Mouse (Mus musculus) forebrain, embryonic 14.5 days (tissue): Measurements from ENCODE around the gene Dynll2. TPM values are rescaled to one million over a fixed set of nuclear protein-coding genes. Genes with fewer than 3 reads are reported as not detected.
A peak's percentile ranks its signal among the peaks of the same experiment; 100 is the strongest.

Experiments
- ATAC-seq: fragments of 200-750 bp; cut with Nextera tagmentation; 2 replicates; pipeline ENCODE4 v1.8.0; 2017; ENCODE audit warnings: mild to moderate bottlenecking, moderate library complexity
- DNase-seq: peaks from one replicate; pipeline ENCODE4 v3.0.0-alpha.2; 2015; ENCODE audit warnings: low spot score
- H3K27ac ChIP-seq: fragments of 300-500 bp; sonication (generic); 2 replicates; pipeline ENCODE4 v1.5.1; 2014; ENCODE audit warnings: low read depth, mild to moderate bottlenecking, control low read depth, low read length, moderate library complexity
- H3K27me3 ChIP-seq: fragments of 300-500 bp; sonication (generic); replicated peaks from 2 replicates; pipeline ENCODE4 v1.6.1; 2014; ENCODE audit warnings: low read length, control low read depth, mixed read lengths; ENCODE audit not compliant: control insufficient read depth, insufficient read depth
- H3K36me3 ChIP-seq: fragments of 300-500 bp; sonication (generic); 2 replicates; pipeline ENCODE4 v1.6.1; 2014; ENCODE audit warnings: low read length, control low read depth; ENCODE audit not compliant: control insufficient read depth, insufficient read depth
- H3K4me1 ChIP-seq: fragments of 300-500 bp; sonication (generic); 2 replicates; pipeline ENCODE4 v1.6.1; 2014; ENCODE audit warnings: antibody characterized with exemption, low read length, control low read depth; ENCODE audit not compliant: control insufficient read depth, insufficient read depth
- H3K4me2 ChIP-seq: fragments of 300-500 bp; sonication (generic); 2 replicates; pipeline ENCODE4 v1.6.1; 2014; ENCODE audit warnings: mild to moderate bottlenecking, control low read depth, low read length
- H3K4me3 ChIP-seq: fragments of 300-500 bp; sonication (generic); 2 replicates; pipeline ENCODE4 v1.5.1; 2014; ENCODE audit warnings: low read depth, low read length, control low read depth
- H3K9ac ChIP-seq: fragments of 300-500 bp; sonication (generic); 2 replicates; pipeline ENCODE4 v1.6.1; 2014; ENCODE audit warnings: mild to moderate bottlenecking, low read length, control low read depth, moderate library complexity
- H3K9me3 ChIP-seq: fragments of 300-500 bp; sonication (generic); replicated peaks from 2 replicates; pipeline ENCODE4 v1.6.1; 2016; ENCODE audit warnings: low read length, control low read depth, mixed read lengths; ENCODE audit not compliant: control insufficient read depth
- WGBS: fragments of 180-500 bp; shearing (Covaris S2); extraction: QIAGEN DNeasy Blood & Tissue Kit; methylation state at CpG from one replicate; pipeline ENCODE4 v1.1.7; 2014; 5-methylcytosine and 5-hydroxymethylcytosine counted together
- polyA plus RNA-seq: library from polyadenylated mRNA; unstranded; fragments of >200 nt; fragmentation: Nextera tagmentation; extraction: Ambion mirVana; gene quantifications from 2 replicates; pipeline ENCODE4 v1.2.1, GENCODE M21; 2014

The Dynll2 gene
- polyA plus RNA-seq, 1 experiment from 2014 or later = 22.5 TPM

DNA sequence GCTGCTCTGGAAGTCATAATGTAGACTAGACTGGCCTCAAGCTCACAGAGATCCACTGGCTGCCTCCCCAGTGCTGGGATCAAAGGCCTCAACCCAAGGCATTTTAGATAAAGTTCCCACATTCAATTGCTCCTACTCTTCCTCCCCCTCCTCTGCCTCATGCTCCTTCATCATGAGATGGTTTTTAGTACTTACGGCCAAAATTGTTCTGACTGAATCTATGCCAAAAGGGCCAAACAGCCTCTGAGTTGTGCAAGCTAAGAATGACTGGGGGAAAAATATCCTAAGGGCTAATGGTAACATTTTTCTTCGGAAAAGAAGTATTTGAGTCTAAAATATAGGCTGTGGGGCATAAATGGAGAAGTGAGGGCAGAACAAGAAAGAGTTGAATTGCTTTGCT, 36.6 kb upstream of the Dynll2 start:
- Histone ChIP-seq H3K27ac (no peak overlapping the region), H3K9ac (no peak overlapping the region), H3K27me3 (no peaks in the 10 kb centered on the region), H3K4me2 (no peak overlapping the region), H3K9me3 (no peaks in the 10 kb centered on the region), H3K4me1 (peaks cover 13% of the 10 kb centered on the region), H3K4me3 (no peak overlapping the region), H3K36me3 (no peaks in the 10 kb centered on the region)
- ATAC-seq (no peak), DNase-seq (no peak)
- 93% methylated on average over 2 of the region's 2 CpGs for WGBS

DNA sequence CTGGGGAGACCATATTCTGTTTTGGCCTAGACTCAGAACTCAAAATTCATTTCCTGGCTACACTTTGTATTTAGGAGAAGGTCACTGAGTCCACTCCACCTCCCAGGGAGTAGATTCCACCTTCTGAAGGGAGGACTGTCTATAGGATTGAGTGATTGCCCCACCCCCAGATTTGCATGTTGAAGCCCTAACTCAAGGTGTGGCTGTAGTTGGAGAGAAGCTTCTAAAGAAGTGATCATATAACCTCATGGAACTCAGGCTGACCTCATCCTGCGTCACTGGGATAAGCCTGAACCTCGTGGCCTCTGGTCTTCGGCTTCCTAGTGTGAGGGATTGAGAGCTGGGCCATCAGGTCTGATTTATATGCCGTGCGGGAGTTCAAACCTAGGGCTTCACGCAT, 28.5 kb upstream of the Dynll2 start:
- Histone ChIP-seq H3K4me3 (no peak overlapping the region), H3K27ac (no peak overlapping the region), H3K36me3 (no peaks in the 10 kb centered on the region), H3K4me2 (no peak overlapping the region), H3K9me3 (no peaks in the 10 kb centered on the region), H3K27me3 (no peaks in the 10 kb centered on the region), H3K4me1 (0 out of 2 replicates have a peak, but pooled peaks cover 2% of the 10 kb centered on the region), H3K9ac (no peak overlapping the region)
- DNase-seq (no peak), ATAC-seq (no peak)
- 87% methylated on average over 6 of the region's 6 CpGs for WGBS

- Histone ChIP-seq H3K9ac (no peak overlapping the region), H3K36me3 (no peaks in the 10 kb centered on the region), H3K4me2 (no peak overlapping the region), H3K27me3 (no peaks in the 10 kb centered on the region), H3K4me1 (peaks cover 3% of the 10 kb centered on the region), H3K27ac (no peak overlapping the region), H3K9me3 (no peaks in the 10 kb centered on the region), H3K4me3 (no peak overlapping the region)
- DNase-seq = peak; percentile 18
- WGBS = 88% methylated on average over 11 of the region's 11 CpGs
- no peak for ATAC-seq
Observed at GRCm38 (mm10) chr11:88015161-88015560, 27.8 kb upstream of the Dynll2 start.

GRCm38 (mm10) chr11:88013632-88014031, 26.3 kb upstream of the Dynll2 start:
- H3K9me3 ChIP-seq = no peaks in the 10 kb centered on the region
- WGBS = 93% methylated on average over 10 of the region's 10 CpGs
- H3K27ac ChIP-seq = no peak overlapping the region
- H3K4me2 ChIP-seq = no peak overlapping the region
- no peak overlapping the region for H3K4me3 ChIP-seq
- no peaks in the 10 kb centered on the region for H3K36me3 ChIP-seq
- no peak for ATAC-seq
- H3K4me1 ChIP-seq = peaks cover 14% of the 10 kb centered on the region
- no peak overlapping the region for H3K9ac ChIP-seq
- no peaks in the 10 kb centered on the region for H3K27me3 ChIP-seq
- DNase-seq = no peak

GRCm38 (mm10) chr11:88012621-88013244, 25.4 kb upstream of the Dynll2 start:
- ATAC-seq = no peak
- no peak overlapping the region for H3K4me3 ChIP-seq
- 93% methylated on average over 11 of the region's 11 CpGs for WGBS

DNA sequence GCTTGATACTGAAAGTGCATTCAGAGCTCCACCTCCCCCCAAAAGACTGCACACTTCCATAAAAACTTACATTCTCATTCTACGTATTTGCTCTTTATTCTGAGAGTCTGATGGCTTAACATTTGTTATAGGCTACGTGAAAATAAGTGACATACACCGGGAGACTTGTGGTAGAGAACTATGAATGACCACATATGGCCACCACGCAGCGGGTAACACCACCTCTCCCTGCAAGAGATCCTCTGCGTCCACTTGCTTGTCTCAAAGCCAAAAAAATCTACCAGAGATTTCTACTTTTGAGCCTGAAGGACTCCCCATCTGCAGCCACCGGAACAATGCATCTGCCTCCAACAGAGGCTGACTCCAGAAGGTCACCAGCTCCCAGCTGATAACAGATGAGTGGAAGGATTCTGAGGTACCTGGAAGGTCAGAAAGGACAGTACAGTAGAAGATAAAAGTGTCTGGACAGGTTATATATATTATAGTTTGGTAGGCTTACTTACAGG, 24.6 kb upstream of the Dynll2 start:
- Histone ChIP-seq H3K9me3 (no peaks in the 10 kb centered on the region), H3K4me1 (peaks cover 14% of the 10 kb centered on the region), H3K36me3 (no peaks in the 10 kb centered on the region), H3K9ac (no peak overlapping the region), H3K27ac (no peak overlapping the region), H3K4me3 (no peak overlapping the region), H3K4me2 (no peak overlapping the region), H3K27me3 (no peaks in the 10 kb centered on the region)
- no peak for ATAC-seq
- 92% methylated on average over 7 of the region's 7 CpGs for WGBS
- no peak for DNase-seq

More at GRCm38 (mm10) chr11:88012621-88013244, 25.4 kb upstream of the Dynll2 start:
- Histone ChIP-seq H3K27me3 (no peaks in the 10 kb centered on the region), H3K4me1 (peaks cover 14% of the 10 kb centered on the region), H3K9me3 (no peaks in the 10 kb centered on the region), H3K9ac (no peak overlapping the region), H3K27ac (no peak overlapping the region), H3K36me3 (no peaks in the 10 kb centered on the region), H3K4me2 (no peak overlapping the region)
- DNase-seq = no peak

GRCm38 (mm10) chr11:88011208-88011913, 24.0 kb upstream of the Dynll2 start:
- H3K4me1 ChIP-seq = peaks cover 14% of the 10 kb centered on the region
- WGBS = 80% methylated on average over 11 of the region's 11 CpGs
- ATAC-seq (no peak), DNase-seq (peak; percentile 19)
- H3K4me3 ChIP-seq = no peak overlapping the region
- no peak overlapping the region for H3K9ac ChIP-seq
- no peaks in the 10 kb centered on the region for H3K27me3 ChIP-seq
- H3K27ac ChIP-seq = no peak overlapping the region
- H3K9me3 ChIP-seq = no peaks in the 10 kb centered on the region
- no peak overlapping the region for H3K4me2 ChIP-seq
- H3K36me3 ChIP-seq = no peaks in the 10 kb centered on the region

GRCm38 (mm10) chr11:88009542-88010190, 22.3 kb upstream of the Dynll2 start:
- peak; percentile 93 for DNase-seq
- Histone ChIP-seq H3K9ac (peak overlapping the region; percentile 37), H3K4me3 (no peak overlapping the region), H3K27ac (peak overlapping the region; percentile 70), H3K36me3 (no peaks in the 10 kb centered on the region), H3K4me1 (peaks cover 14% of the 10 kb centered on the region), H3K9me3 (no peaks in the 10 kb centered on the region), H3K27me3 (no peaks in the 10 kb centered on the region), H3K4me2 (peak overlapping the region; percentile 48)
- peak; percentile 90 for ATAC-seq
- WGBS = 15% methylated on average over 16 of the region's 16 CpGs
